Mouse (Mus musculus) stomach, postnatal 0 days (tissue): ENCODE measurements around the gene Nlk. TPM values are rescaled to one million over a fixed set of nuclear protein-coding genes. Genes with fewer than 3 reads are reported as not detected.

ENCODE experiments used
- ATAC-seq: fragments of 200-750 bp; cut with Nextera tagmentation; 2 replicates; pipeline ENCODE4 v1.8.0; 2017; ENCODE audit not compliant: low FRiP score, low TSS enrichment
- DNase-seq: peaks from one replicate; pipeline ENCODE4 v3.0.0-alpha.2; 2016; ENCODE audit warnings: low spot score
- H3K27ac ChIP-seq: fragments of 300-500 bp; sonication (generic); replicated peaks from 2 replicates; pipeline ENCODE4 v1.5.1; 2014; ENCODE audit warnings: mild to moderate bottlenecking, control low read depth
- H3K27me3 ChIP-seq: fragments of 300-500 bp; sonication (generic); 2 replicates; pipeline ENCODE4 v1.6.1; 2014; ENCODE audit warnings: low read length; ENCODE audit not compliant: control insufficient read depth, insufficient read depth
- H3K36me3 ChIP-seq: fragments of 300-500 bp; sonication (generic); 2 replicates; pipeline ENCODE4 v1.6.1; 2014; ENCODE audit warnings: low read length, mixed read lengths; ENCODE audit not compliant: control insufficient read depth, insufficient read depth
- H3K4me1 ChIP-seq: fragments of 300-500 bp; sonication (generic); replicated peaks from 2 replicates; pipeline ENCODE4 v1.6.1; 2014; ENCODE audit warnings: antibody characterized with exemption; ENCODE audit not compliant: control insufficient read depth, insufficient read depth
- H3K4me2 ChIP-seq: fragments of 300-500 bp; sonication (generic); replicated peaks from 2 replicates; pipeline ENCODE4 v1.6.1; 2014; ENCODE audit warnings: low read depth, mild to moderate bottlenecking, control low read depth, moderate library complexity
- H3K4me3 ChIP-seq: fragments of 300-500 bp; sonication (generic); 2 replicates; pipeline ENCODE4 v1.5.1; 2014; ENCODE audit warnings: low read depth, low read length, control low read depth
- H3K9ac ChIP-seq: fragments of 300-500 bp; sonication (generic); 2 replicates; pipeline ENCODE4 v1.6.1; 2014; ENCODE audit warnings: mild to moderate bottlenecking, low read length, control low read depth, mixed read lengths
- H3K9me3 ChIP-seq: fragments of 300-500 bp; sonication (generic); 2 replicates; pipeline ENCODE4 v1.6.1; 2016; ENCODE audit warnings: low read length; ENCODE audit not compliant: control insufficient read depth
- CTCF ChIP-seq: IDR thresholded peaks from 2 replicates; pipeline ENCODE4 v1.5.1; 2016; ENCODE audit warnings: antibody characterized with exemption, low read depth, mild to moderate bottlenecking, moderate library complexity
- EP300 ChIP-seq: optimal IDR thresholded peaks from 2 replicates; pipeline ENCODE3; 2016; ENCODE audit warnings: antibody characterized with exemption
- WGBS: fragments of 180-500 bp; shearing (Covaris S2); extraction: QIAGEN DNeasy Blood & Tissue Kit; methylation state at CpG from one replicate; pipeline ENCODE4 v1.1.7; 2014; 5-methylcytosine and 5-hydroxymethylcytosine counted together
- polyA plus RNA-seq: library from polyadenylated mRNA; unstranded; fragments of >200 nt; fragmentation: Nextera tagmentation; extraction: Ambion mirVana; gene quantifications from 2 replicates; pipeline ENCODE4 v1.2.1, GENCODE M21; 2015

Gene Nlk
- polyA plus RNA-seq, 1 experiment from 2014 or later: 9.9 TPM

DNA sequence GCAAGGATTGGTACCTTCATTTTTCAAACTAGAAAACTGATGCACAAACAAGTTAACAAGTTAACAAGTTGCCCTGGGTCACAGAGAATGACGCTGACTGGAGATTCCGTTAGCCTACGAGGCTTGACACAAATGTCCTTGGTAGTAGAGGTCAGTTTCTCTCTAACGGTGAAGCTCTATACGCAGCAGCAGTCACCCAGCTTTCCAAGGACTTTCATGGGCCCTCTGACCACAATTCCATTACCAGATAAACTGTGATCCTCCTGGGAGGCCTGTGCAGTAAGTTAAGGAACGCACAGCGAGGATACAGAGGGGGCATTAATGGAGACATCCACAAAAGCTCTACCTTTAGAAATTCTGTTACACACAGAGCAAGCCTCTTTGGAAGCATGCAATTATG, 53.4 kb downstream of the Nlk start:
- H3K4me1 ChIP-seq: no peaks in the 10 kb centered on the region
- H3K9me3 ChIP-seq: no peaks in the 10 kb centered on the region
- H3K27me3 ChIP-seq: no peaks in the 10 kb centered on the region
- no peaks in the 10 kb centered on the region for H3K36me3 ChIP-seq
- no peak overlapping the region for H3K9ac ChIP-seq
- TF ChIP-seq EP300: no peak
- no peak overlapping the region for H3K27ac ChIP-seq
- DNase-seq (no peak), ATAC-seq (no peak)
- H3K4me2 ChIP-seq: no peak overlapping the region
- no peak overlapping the region for H3K4me3 ChIP-seq
- 87% methylated on average over 7 of the region's 7 CpGs for WGBS

DNA sequence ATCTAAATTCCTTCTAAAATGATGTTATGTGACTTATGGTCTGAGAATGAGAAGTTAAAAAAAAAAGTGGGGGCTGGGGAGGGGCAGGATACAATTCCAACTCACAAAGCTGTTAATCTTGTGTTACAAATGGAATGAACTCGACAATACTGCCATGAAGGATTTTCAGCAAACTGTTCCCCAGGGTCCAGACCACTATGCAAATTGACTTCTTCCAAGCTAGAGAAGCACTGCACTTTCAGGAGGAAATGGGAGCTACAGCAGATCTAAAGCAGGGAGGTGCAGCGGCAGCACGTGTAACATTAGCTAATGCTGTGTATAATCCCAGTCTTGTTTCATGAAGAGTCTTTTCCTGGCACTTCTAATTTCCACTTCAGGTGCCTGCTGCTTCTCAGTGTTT, 55.0 kb downstream of the Nlk start:
- H3K4me1 ChIP-seq: no peaks in the 10 kb centered on the region
- 51% methylated on average over 3 of the region's 3 CpGs for WGBS
- H3K9ac ChIP-seq: no peak overlapping the region
- no peaks in the 10 kb centered on the region for H3K36me3 ChIP-seq
- no peaks in the 10 kb centered on the region for H3K27me3 ChIP-seq
- no peak for DNase-seq
- H3K4me2 ChIP-seq: no peak overlapping the region
- no peaks in the 10 kb centered on the region for H3K9me3 ChIP-seq
- H3K27ac ChIP-seq: no peak overlapping the region
- no peak overlapping the region for H3K4me3 ChIP-seq
- no peak for ATAC-seq
- TF ChIP-seq EP300 (no peak), CTCF (no peak)

GRCm38 (mm10) chr11:78641088-78641487, 56.1 kb downstream of the Nlk start:
- Histone ChIP-seq H3K27me3 (no peaks in the 10 kb centered on the region), H3K9me3 (no peaks in the 10 kb centered on the region), H3K4me2 (no peak overlapping the region), H3K27ac (no peak overlapping the region), H3K4me1 (no peaks in the 10 kb centered on the region), H3K4me3 (no peak overlapping the region), H3K9ac (no peak overlapping the region), H3K36me3 (no peaks in the 10 kb centered on the region)
- ATAC-seq: no peak
- 91% methylated on average over 3 of the region's 3 CpGs for WGBS
- TF ChIP-seq CTCF (no peak), EP300 (no peak)
- no peak for DNase-seq

DNA sequence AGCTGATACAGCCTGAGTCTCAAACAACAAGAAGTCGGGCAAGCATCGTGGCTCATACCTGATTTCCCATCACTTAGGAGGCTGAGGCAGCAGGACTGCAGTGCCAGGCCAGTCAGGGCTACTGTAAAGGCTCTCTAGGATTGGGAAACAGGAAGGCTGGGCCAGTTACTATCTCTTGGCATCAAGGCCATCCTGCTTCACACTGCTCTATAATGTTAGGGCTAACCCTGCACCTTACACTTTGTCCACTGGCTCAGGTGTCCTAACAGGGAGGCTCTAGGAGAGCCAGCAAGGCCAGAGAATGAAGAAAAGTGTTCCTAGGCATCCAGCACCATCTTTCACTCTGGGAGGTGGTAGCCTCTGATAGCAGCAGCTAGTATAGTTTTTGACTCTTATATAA, 64.4 kb downstream of the Nlk start:
- TF ChIP-seq EP300 (no peak), CTCF (no peak)
- WGBS: 92% methylated on average over 2 of the region's 2 CpGs
- no peak for ATAC-seq

DNA sequence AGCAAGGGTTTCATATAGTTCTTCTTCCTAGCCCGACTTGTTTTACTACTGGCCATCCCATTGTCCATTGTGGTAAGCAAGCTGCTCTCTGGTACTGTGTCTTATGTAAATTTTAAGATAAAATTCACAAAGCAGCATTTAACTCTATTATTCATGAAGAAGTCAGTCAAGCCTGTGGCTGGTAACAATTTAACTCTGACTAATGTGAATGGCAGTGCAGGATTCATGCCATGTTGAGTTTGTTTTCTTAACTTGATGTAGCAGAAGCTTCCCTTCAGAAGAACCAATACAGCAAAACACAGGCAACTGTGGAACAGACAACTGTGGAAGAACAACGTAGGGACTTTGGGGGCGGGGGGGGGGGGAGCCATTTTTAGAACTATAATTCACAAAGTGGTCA, 68.3 kb downstream of the Nlk start:
- WGBS: 80% methylated on average over 3 of the region's 3 CpGs
- no peaks in the 10 kb centered on the region for H3K4me1 ChIP-seq
- H3K4me2 ChIP-seq: no peak overlapping the region

More for the DNA sequence above, 64.4 kb downstream of the Nlk start:
- Histone ChIP-seq H3K9me3 (no peaks in the 10 kb centered on the region), H3K27ac (no peak overlapping the region), H3K4me2 (no peak overlapping the region), H3K36me3 (no peaks in the 10 kb centered on the region), H3K4me3 (no peak overlapping the region), H3K27me3 (no peaks in the 10 kb centered on the region), H3K9ac (no peak overlapping the region), H3K4me1 (no peaks in the 10 kb centered on the region)
- no peak for DNase-seq

DNA sequence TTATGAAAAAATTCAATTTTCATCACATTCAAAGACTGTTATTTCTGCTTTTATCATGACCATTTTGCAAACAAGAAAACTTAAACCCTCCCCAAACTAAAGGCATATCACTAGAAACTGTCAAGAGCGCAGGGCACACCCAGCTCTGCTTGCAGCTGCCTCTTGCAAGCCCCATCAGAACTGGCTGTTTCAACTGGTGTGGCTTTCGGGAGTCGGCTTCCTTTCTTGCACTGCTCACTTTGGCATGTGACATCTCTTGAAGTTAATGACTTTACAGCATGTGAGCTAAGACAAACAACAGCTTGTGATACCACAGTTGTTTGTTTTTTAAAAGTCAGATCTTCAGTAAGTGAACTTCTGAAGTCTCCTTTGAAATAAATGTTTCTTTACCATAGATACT, 72.8 kb downstream of the Nlk start:
- WGBS: 30% methylated on average over 3 of the region's 3 CpGs
- H3K4me3 ChIP-seq: no peak overlapping the region
- no peak overlapping the region for H3K27ac ChIP-seq
- no peaks in the 10 kb centered on the region for H3K9me3 ChIP-seq
- H3K4me2 ChIP-seq: no peak overlapping the region
- no peaks in the 10 kb centered on the region for H3K4me1 ChIP-seq
- H3K27me3 ChIP-seq: no peaks in the 10 kb centered on the region
- no peaks in the 10 kb centered on the region for H3K36me3 ChIP-seq
- ATAC-seq (no peak), DNase-seq (no peak)
- no peak overlapping the region for H3K9ac ChIP-seq
- TF ChIP-seq CTCF (no peak), EP300 (no peak)

More for the DNA sequence above, 68.3 kb downstream of the Nlk start:
- TF ChIP-seq EP300 (no peak), CTCF (no peak)
- H3K9me3 ChIP-seq: no peaks in the 10 kb centered on the region
- no peaks in the 10 kb centered on the region for H3K36me3 ChIP-seq
- no peak overlapping the region for H3K27ac ChIP-seq
- no peaks in the 10 kb centered on the region for H3K27me3 ChIP-seq
- ATAC-seq (no peak), DNase-seq (no peak)
- no peak overlapping the region for H3K4me3 ChIP-seq
- no peak overlapping the region for H3K9ac ChIP-seq
